Mouse (Mus musculus) midbrain, embryonic 12.5 days (tissue): ENCODE results near the gene Slc26a10. TPM values are rescaled to one million over a fixed set of nuclear protein-coding genes. Genes with fewer than 3 reads are reported as not detected.

Experiments
- ATAC-seq: fragments of 200-750 bp; cut with Nextera tagmentation; 2 replicates; pipeline ENCODE4 v1.8.0; 2017; ENCODE audit warnings: low read depth, moderate TSS enrichment, moderate library complexity; ENCODE audit not compliant: low FRiP score
- H3K27ac ChIP-seq: fragments of 300-500 bp; sonication (generic); replicated peaks from 2 replicates; pipeline ENCODE4 v1.5.1; 2016; ENCODE audit warnings: mild to moderate bottlenecking
- H3K27me3 ChIP-seq: fragments of 300-500 bp; sonication (generic); 2 replicates; pipeline ENCODE4 v1.6.1; 2016; ENCODE audit warnings: mild to moderate bottlenecking
- H3K36me3 ChIP-seq: fragments of 300-500 bp; sonication (generic); 2 replicates; pipeline ENCODE4 v1.6.1; 2016
- H3K4me1 ChIP-seq: fragments of 300-500 bp; sonication (generic); 2 replicates; pipeline ENCODE4 v1.6.1; 2016
- H3K4me2 ChIP-seq: fragments of 300-500 bp; sonication (generic); replicated peaks from 2 replicates; pipeline ENCODE4 v1.6.1; 2016; ENCODE audit warnings: mild to moderate bottlenecking, moderate library complexity
- H3K4me3 ChIP-seq: fragments of 300-500 bp; sonication (generic); 2 replicates; pipeline ENCODE4 v1.5.1; 2016; ENCODE audit warnings: mild to moderate bottlenecking
- H3K9ac ChIP-seq: fragments of 300-500 bp; sonication (generic); replicated peaks from 2 replicates; pipeline ENCODE4 v1.6.1; 2016; ENCODE audit warnings: mild to moderate bottlenecking, moderate library complexity
- H3K9me3 ChIP-seq: fragments of 300-500 bp; sonication (generic); 2 replicates; pipeline ENCODE4 v1.6.1; 2016; ENCODE audit warnings: mild to moderate bottlenecking
- WGBS: fragments of 180-500 bp; shearing (Covaris S2); methylation state at CpG from one replicate; pipeline ENCODE4 v1.1.7; 2016; 5-methylcytosine and 5-hydroxymethylcytosine counted together
- polyA plus RNA-seq: library from polyadenylated mRNA; unstranded; fragments of >200 nt; fragmentation: Nextera tagmentation; extraction: Ambion mirVana; gene quantifications from 2 replicates; pipeline ENCODE4 v1.2.1, GENCODE M21; 2016

Slc26a10 gene
- 0.89 and 1.1 TPM in 2 replicates for polyA plus RNA-seq

DNA sequence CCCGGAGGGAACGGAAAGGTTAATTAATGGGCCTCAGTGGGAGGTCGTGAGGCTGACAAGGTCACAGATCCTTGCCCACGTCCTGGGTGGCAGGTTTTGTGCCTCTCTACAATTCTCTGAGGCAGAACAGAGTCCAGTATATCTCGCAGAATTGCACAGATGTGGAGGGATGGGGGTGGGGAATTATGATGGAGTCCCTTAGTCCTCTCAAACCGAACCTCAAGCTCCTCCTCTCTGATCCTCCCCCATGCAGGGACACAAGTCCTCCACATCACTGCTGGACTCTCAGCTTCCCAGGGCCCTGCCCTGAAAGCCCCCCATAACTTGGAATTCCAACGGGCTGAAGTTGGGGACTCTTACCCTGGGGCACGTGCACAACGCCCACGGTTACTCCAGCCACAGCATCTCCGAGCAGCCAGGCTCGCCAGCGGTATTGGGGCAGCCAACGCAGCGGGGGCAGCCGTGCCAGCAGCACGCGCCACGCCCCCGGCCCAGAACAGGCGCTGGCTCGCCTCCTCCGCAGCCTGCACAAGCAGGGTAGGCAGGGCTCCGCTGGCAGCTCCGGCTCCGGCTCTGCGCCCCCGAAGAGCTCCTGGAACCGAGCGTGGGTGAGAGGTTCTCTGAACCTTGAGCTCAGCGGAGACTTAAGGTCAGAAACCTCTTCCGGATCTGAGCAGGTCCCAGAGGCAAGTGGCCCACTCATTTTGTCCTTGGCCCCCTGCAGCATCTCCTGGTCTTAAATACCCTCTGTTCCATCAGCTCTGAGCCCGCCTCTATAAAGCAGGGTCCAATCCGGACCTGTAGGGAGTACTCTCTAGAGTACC, at the start of gene Slc26a10:
Slc26a10 (minus strand) TSS at position 775 of the 824 bp plus-strand sequence.
- no peaks in the 10 kb centered on the region for H3K9me3 ChIP-seq
- peak within 1 kb of the TSS; percentile 42 for H3K4me2 ChIP-seq
- ATAC-seq, result no peak
- H3K4me3 ChIP-seq, result peak within 1 kb of the TSS; percentile 22; the same call in 1 of the 2 replicates
- H3K27ac ChIP-seq, result no peak within 1 kb of the TSS
- peaks cover 89% of the 10 kb centered on the region for H3K27me3 ChIP-seq
- H3K4me1 ChIP-seq, result peaks cover 39% of the 10 kb centered on the region
- H3K9ac ChIP-seq, result peak within 1 kb of the TSS; percentile 39; the same call in 1 of the 2 replicates
- WGBS, result 1% methylated on average over 34 of the region's 34 CpGs
- H3K36me3 ChIP-seq, result peaks cover 11% of the 10 kb centered on the region; the same call in 1 of the 2 replicates

DNA sequence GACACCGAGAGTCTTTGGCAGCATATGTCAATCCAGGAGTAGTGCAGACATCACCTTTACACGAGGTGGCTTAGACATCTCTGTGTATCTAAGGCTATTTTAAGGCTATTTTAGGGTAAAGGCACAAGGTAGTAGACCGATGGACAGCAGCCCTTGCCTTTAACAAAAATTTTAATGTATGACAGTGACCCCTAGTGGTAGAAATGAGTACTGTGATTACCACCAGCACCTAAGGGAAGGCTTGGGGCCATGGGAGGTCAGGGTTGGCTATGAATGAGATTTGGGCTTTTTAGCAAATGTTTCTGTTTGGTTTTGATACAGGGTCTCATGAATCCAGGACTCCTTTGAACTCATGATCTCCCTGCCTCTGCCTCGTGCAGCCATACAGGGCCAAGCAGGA, 48.5 kb upstream of the Slc26a10 start:
- Histone ChIP-seq H3K4me2 (no peak overlapping the region), H3K36me3 (peaks cover 27% of the 10 kb centered on the region), H3K4me3 (no peak overlapping the region), H3K9me3 (no peaks in the 10 kb centered on the region), H3K9ac (no peak overlapping the region), H3K4me1 (0 out of 2 replicates have a peak, but pooled peaks cover 2% of the 10 kb centered on the region), H3K27ac (no peak overlapping the region), H3K27me3 (peaks cover 16% of the 10 kb centered on the region; the same call in 1 of the 2 replicates)
- peak; percentile 36 for ATAC-seq
- WGBS, result 23% methylated on average over 4 of the region's 4 CpGs

DNA sequence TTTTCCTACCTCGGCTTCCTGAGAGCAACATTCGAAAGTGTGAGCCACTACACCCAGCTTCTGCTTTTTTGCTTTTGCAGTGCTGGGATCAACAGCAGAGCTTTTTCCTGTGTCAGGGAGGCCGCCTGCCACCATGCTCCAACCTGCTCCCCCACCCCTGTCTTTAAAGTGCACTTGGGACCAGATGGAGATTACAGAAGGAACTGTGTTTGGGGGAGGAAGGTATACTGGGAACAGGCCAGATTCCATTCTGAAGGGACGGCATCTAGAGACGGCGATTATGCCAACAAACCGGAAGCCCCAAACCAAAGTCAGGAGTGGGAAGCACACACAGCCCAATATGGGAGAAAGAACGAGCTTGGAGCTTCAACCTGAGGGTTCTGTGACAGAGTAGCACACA, 46.7 kb upstream of the Slc26a10 start:
- H3K4me2 ChIP-seq, result no peak overlapping the region
- H3K9ac ChIP-seq, result peak overlapping the region; percentile 20; the same call in 1 of the 2 replicates
- H3K27me3 ChIP-seq, result peaks cover 16% of the 10 kb centered on the region; the same call in 1 of the 2 replicates
- 87% methylated on average over 8 of the region's 8 CpGs for WGBS
- no peak overlapping the region for H3K4me3 ChIP-seq
- no peak overlapping the region for H3K27ac ChIP-seq
- H3K9me3 ChIP-seq, result no peaks in the 10 kb centered on the region
- peaks cover 21% of the 10 kb centered on the region for H3K36me3 ChIP-seq
- 0 out of 2 replicates have a peak, but pooled peaks cover 2% of the 10 kb centered on the region for H3K4me1 ChIP-seq
- no peak for ATAC-seq

DNA sequence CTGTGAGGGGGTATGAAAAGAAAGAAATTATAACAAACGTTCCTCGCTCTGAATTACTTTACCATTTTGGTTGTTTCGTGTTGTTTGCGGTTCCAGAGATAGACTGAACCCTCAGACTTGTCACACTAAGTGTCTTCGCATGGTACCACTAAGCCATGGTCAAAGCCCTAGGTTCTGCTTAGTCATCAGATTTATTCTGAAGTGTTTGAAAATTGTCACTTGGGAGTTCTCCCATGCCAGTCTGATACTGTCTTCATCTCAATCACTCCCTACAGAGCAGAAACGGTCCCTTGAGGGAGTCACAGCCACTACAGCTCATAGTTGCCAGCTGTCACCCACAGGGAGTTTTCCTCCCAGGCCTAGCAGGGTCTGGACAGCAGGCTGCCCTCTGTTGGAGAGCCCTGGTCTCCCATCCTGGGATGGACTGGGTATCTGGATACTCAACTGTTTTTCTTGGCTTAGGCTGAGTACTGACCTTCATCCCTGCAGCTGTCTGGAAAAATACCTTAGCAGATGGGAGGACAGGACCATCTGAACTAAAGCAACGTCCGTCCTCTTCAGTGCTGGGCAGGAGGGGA, 46.0 kb upstream of the Slc26a10 start:
- H3K9ac ChIP-seq, result no peak overlapping the region
- H3K27me3 ChIP-seq, result peaks cover 14% of the 10 kb centered on the region; the same call in 1 of the 2 replicates
- no peak overlapping the region for H3K27ac ChIP-seq
- no peak overlapping the region for H3K4me3 ChIP-seq
- peaks cover 21% of the 10 kb centered on the region for H3K36me3 ChIP-seq
- no peaks in the 10 kb centered on the region for H3K9me3 ChIP-seq
- H3K4me2 ChIP-seq, result no peak overlapping the region
- no peak for ATAC-seq
- WGBS, result 67% methylated on average over 8 of the region's 8 CpGs
- 0 out of 2 replicates have a peak, but pooled peaks cover 2% of the 10 kb centered on the region for H3K4me1 ChIP-seq

DNA sequence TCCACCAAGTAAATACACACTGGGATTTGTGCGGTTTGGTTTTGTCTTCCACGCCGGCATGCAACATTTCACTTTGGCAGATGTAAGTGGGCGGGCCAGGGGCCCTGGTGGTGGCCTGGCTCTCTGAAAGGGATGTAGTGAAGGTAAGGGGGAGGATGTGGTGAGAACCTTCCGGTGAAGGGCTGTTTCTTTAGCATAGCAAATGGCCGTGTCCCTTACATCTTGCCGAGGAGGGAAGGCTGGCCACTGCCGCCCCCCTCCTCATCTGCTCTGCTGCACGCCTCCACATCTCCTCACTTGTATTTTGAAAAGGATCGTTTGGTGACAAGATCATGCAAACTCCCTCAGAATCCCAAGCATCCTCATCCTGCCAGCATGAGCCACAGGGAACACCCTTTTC, 45.3 kb upstream of the Slc26a10 start:
- no peak overlapping the region for H3K4me2 ChIP-seq
- H3K4me3 ChIP-seq, result no peak overlapping the region
- peaks cover 20% of the 10 kb centered on the region for H3K36me3 ChIP-seq
- no peak for ATAC-seq
- H3K27ac ChIP-seq, result no peak overlapping the region
- 0 out of 2 replicates have a peak, but pooled peaks cover 2% of the 10 kb centered on the region for H3K4me1 ChIP-seq
- H3K27me3 ChIP-seq, result peaks cover 14% of the 10 kb centered on the region; the same call in 1 of the 2 replicates
- no peaks in the 10 kb centered on the region for H3K9me3 ChIP-seq
- 36% methylated on average over 10 of the region's 10 CpGs for WGBS
- no peak overlapping the region for H3K9ac ChIP-seq

DNA sequence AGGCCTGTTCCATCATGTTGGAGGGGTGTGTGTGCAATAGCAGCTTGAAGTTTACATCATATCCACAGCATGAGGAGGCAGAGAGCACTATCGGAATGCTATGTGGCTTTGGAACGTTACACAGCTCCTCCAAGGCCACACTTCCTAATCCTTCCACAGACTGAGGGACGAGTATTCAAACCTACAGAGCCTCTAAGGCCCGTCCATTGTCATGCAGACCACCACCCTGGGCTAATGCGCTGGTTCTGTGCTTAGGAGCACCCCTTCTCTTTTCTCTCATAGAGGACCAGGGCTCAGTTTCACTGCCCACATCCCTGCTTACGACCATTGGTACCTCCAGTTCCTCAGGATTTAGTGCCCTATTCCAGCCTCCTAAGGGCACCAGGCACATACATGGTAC, 44.8 kb upstream of the Slc26a10 start:
- 20% methylated on average over 6 of the region's 6 CpGs for WGBS
- Histone ChIP-seq H3K27me3 (peaks cover 14% of the 10 kb centered on the region; the same call in 1 of the 2 replicates), H3K4me1 (0 out of 2 replicates have a peak, but pooled peaks cover 2% of the 10 kb centered on the region), H3K9ac (no peak overlapping the region), H3K9me3 (no peaks in the 10 kb centered on the region), H3K4me2 (no peak overlapping the region), H3K4me3 (no peak overlapping the region), H3K27ac (no peak overlapping the region), H3K36me3 (peaks cover 15% of the 10 kb centered on the region)
- no peak for ATAC-seq

DNA sequence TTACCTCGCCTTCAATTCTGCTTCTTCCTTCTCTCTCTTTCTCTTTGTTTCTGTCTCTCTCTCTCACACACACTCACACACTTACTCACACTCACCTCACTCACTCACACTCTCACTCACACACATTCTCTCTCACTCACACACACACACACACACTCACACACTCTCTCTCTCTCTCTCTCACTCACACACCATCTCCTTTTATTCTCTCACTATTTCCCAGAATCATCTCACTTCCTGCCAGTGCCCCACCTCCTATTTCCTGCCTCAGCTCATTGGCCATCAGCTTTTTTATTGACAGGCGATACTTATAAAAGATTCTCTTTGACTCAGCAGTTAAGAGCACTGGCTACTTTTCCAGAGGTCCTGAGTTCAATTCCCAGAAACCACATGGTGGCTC, 37.9 kb upstream of the Slc26a10 start:
- no peaks in the 10 kb centered on the region for H3K9me3 ChIP-seq
- no peaks in the 10 kb centered on the region for H3K4me1 ChIP-seq
- H3K27ac ChIP-seq, result no peak overlapping the region
- no peaks in the 10 kb centered on the region for H3K36me3 ChIP-seq
- no peak for ATAC-seq
- no peak overlapping the region for H3K9ac ChIP-seq
- no peak overlapping the region for H3K4me2 ChIP-seq
- 88% methylated on average over 2 of the region's 2 CpGs for WGBS
- no peaks in the 10 kb centered on the region for H3K27me3 ChIP-seq
- no peak overlapping the region for H3K4me3 ChIP-seq

DNA sequence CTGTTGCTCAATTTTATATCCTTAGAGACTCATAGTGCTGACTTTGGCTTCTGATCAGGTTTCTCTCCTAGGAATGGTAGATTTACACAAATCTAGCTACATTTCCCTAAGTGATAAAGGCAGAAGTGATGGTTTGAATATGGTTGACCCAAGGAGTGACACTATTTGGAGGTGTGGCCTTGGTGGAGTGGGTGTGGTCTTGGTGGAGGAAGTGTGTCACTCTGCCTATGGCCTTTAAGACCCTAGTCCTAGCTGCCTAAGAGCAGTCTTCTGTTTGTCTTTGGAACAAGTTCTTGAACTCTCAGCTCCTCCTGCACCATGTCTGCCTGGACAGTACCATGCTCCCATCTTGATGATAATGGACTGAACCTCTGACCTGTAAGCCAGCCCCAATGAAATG, 36.7 kb upstream of the Slc26a10 start:
- no peak overlapping the region for H3K4me3 ChIP-seq
- H3K36me3 ChIP-seq, result no peaks in the 10 kb centered on the region
- H3K4me1 ChIP-seq, result no peaks in the 10 kb centered on the region
- no peak overlapping the region for H3K4me2 ChIP-seq
- no peak for ATAC-seq
- H3K27me3 ChIP-seq, result no peaks in the 10 kb centered on the region
- H3K9me3 ChIP-seq, result no peaks in the 10 kb centered on the region
- no peak overlapping the region for H3K9ac ChIP-seq
- no peak overlapping the region for H3K27ac ChIP-seq

DNA sequence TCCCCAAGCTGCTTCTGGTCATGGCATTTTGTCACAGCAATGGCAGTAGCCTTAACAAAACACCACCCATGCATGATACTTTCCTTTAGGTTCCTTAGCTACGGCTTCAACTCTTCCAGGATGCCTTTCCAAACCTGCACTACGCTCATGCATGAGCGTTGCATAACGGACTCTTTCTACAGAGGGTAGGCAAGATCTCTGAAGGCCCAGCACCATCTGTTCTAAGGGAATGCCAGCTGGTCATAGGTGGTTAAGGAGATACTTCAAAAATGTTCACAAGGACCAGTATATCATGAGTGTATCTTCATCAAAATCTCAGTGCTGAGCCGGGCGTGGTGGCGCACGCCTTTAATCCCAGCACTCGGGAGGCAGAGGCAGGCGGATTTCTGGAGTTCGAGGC, 36.0 kb upstream of the Slc26a10 start:
- Histone ChIP-seq H3K4me2 (no peak overlapping the region), H3K4me1 (no peaks in the 10 kb centered on the region), H3K27ac (no peak overlapping the region), H3K27me3 (no peaks in the 10 kb centered on the region), H3K36me3 (no peaks in the 10 kb centered on the region), H3K9ac (no peak overlapping the region), H3K4me3 (no peak overlapping the region), H3K9me3 (no peaks in the 10 kb centered on the region)
- whole genome bisulfite sequencing, result 94% methylated on average over 11 of the region's 11 CpGs
- no peak for ATAC-seq

DNA sequence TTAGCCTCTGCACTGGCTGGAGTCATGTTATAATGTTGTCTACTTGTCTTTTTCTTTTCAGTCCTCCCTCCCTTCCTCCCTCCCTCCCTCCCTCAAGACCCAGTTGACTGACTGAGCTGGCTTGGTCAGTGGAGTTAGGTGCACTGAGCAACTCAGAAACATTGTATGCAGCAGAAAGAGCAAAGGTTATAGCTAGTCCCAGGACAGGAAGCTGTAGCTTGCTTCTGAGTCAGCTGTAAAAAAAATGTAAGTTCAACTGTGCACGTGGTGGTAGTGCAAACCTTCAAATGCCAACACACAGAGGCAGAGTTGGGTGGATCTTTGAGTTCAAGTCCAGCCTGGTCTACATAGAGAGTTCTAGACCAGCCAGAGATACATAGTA, 34.0 kb upstream of the Slc26a10 start:
- H3K4me2 ChIP-seq, result no peak overlapping the region
- H3K4me1 ChIP-seq, result peaks cover 16% of the 10 kb centered on the region
- no peak for ATAC-seq
- no peaks in the 10 kb centered on the region for H3K27me3 ChIP-seq
- H3K9me3 ChIP-seq, result no peaks in the 10 kb centered on the region
- H3K27ac ChIP-seq, result no peak overlapping the region
- no peak overlapping the region for H3K4me3 ChIP-seq
- 69% methylated on average over 1 of the region's 1 CpGs for WGBS
- H3K36me3 ChIP-seq, result no peaks in the 10 kb centered on the region
- H3K9ac ChIP-seq, result no peak overlapping the region

DNA sequence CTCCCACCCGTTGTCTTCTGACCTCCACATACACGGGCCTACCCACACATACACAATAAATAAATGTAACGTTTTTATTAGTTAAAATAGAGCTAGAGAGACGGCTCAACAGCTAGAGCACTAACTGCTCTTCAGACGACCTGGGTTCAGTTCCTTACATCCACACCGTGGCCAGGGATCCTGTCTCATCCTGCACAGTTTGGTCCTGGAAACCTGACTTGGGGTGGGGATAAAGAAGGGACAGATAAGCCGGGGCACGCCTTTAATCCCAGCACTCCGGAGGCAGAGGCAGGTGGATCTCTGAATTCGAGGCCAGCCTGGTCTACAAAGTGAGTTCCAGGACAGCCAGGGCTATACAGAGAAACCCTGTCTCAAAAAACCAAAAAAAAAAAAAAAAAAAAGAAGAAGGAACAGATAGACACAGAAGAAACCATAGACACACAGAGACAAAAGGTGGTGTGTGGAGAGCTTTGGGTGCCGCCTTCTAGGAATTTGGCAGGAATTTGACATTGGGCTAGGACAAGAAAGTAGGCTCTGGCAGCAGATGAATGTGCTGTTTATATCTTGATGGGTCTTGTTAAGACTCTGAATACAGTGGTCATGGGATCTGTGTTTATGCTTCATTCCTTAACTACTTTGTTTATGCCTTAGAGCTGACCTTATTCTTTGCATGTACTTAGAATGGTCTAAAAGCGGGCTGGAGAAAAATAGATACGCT, 33.4 kb upstream of the Slc26a10 start:
- WGBS, result 86% methylated on average over 13 of the region's 13 CpGs
- no peak for ATAC-seq

DNA sequence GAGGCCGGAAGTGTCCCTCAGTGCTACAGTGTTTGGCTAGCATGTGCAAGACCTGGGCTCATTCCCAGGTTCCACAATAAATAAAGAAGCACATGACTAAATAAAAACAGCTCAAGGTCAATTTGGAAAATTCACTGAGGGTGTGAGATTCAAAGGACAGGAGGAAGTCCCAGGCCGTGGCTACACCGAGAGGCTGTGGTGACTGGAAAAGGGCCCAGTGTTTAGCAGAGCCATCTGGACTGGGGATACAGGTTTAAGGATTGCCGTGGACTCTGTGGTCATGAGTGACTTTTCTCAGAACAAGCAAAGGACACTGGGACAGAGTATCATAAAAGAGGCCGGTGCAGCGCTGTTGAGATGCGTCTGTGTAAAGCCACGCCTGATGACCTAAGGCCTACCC, 32.8 kb upstream of the Slc26a10 start:
- no peak overlapping the region for H3K9ac ChIP-seq
- no peak overlapping the region for H3K27ac ChIP-seq
- no peak overlapping the region for H3K4me2 ChIP-seq
- H3K4me3 ChIP-seq, result no peak overlapping the region
- no peaks in the 10 kb centered on the region for H3K9me3 ChIP-seq
- WGBS, result 93% methylated on average over 8 of the region's 8 CpGs
- H3K4me1 ChIP-seq, result peaks cover 16% of the 10 kb centered on the region
- no peaks in the 10 kb centered on the region for H3K27me3 ChIP-seq
- ATAC-seq, result no peak
- peaks cover 5% of the 10 kb centered on the region; the same call in 1 of the 2 replicates for H3K36me3 ChIP-seq

More for the DNA sequence above, 33.4 kb upstream of the Slc26a10 start:
- Histone ChIP-seq H3K4me1 (peaks cover 16% of the 10 kb centered on the region), H3K27ac (no peak overlapping the region), H3K4me2 (no peak overlapping the region), H3K4me3 (no peak overlapping the region), H3K9me3 (no peaks in the 10 kb centered on the region), H3K9ac (no peak overlapping the region), H3K27me3 (no peaks in the 10 kb centered on the region), H3K36me3 (no peaks in the 10 kb centered on the region)
